Mouse (Mus musculus): Measurements from ENCODE around the gene Naa15. TPM values are rescaled to one million over a fixed set of nuclear protein-coding genes. Genes with fewer than 3 reads are reported as not detected.

Naa15 gene
- polyA plus RNA-seq, 1 experiment from 2014 or later, result 27.9 TPM

GRCm38 (mm10) chr3:51377878-51378664, 36.9 kb upstream of the Naa15 start:
- Histone ChIP-seq H3K9ac (ENCODE audit: low read depth, low read length) (peak overlapping the region; percentile 44; the same call in 1 of the 2 replicates), H3K27ac (ENCODE audit: low read length) (no peak overlapping the region), H3K4me1 (ENCODE audit: control insufficient read depth, insufficient read depth, low read length) (peaks cover 4% of the 10 kb centered on the region; the same call in 1 of the 2 replicates), H3K27me3 (replicated peaks; ENCODE audit: control insufficient read depth, insufficient read depth, low read length) (no peaks in the 10 kb centered on the region), H3K4me2 (ENCODE audit: low read depth, low read length) (peak overlapping the region; percentile 57), H3K36me3 (ENCODE audit: control insufficient read depth, insufficient read depth, low read length) (no peaks in the 10 kb centered on the region), H3K9me3 (ENCODE audit: control insufficient read depth, low read length) (no peaks in the 10 kb centered on the region), H3K4me3 (ENCODE audit: low read length) (peak overlapping the region; percentile 43)
- ATAC-seq, result peak; percentile 57
- 32% methylated on average over 31 of the region's 31 CpGs for WGBS

DNA sequence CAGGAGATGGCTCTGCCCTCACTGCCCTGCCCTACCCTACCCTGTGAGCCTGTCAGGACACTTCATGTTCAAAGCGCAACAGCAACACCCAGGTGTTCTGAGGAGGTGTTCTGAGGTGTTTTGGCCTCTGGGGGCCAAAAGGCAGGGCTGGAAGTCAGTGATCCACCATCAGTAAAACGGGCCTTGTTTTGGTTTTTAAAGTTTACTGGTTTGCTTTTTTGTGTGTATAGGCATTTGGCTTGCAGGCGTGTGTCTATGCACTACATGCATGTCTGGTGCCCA, 36.3 kb upstream of the Naa15 start:
- no peak for ATAC-seq
- Histone ChIP-seq H3K27ac (ENCODE audit: low read length) (no peak overlapping the region), H3K4me1 (ENCODE audit: control insufficient read depth, insufficient read depth, low read length) (peaks cover 4% of the 10 kb centered on the region; the same call in 1 of the 2 replicates), H3K4me2 (ENCODE audit: low read depth, low read length) (peak overlapping the region; percentile 57), H3K9me3 (ENCODE audit: control insufficient read depth, low read length) (no peaks in the 10 kb centered on the region), H3K9ac (ENCODE audit: low read depth, low read length) (peak overlapping the region; percentile 44; the same call in 1 of the 2 replicates), H3K36me3 (ENCODE audit: control insufficient read depth, insufficient read depth, low read length) (no peaks in the 10 kb centered on the region), H3K4me3 (ENCODE audit: low read length) (peak overlapping the region; percentile 43), H3K27me3 (replicated peaks; ENCODE audit: control insufficient read depth, insufficient read depth, low read length) (no peaks in the 10 kb centered on the region)
- WGBS, result 81% methylated on average over 3 of the region's 3 CpGs

- no peak overlapping the region for H3K4me3 ChIP-seq (ENCODE audit: low read length)
- no peaks in the 10 kb centered on the region for H3K9me3 ChIP-seq (ENCODE audit: control insufficient read depth, low read length)
- no peak overlapping the region for H3K4me2 ChIP-seq (ENCODE audit: low read depth, low read length)
- no peak overlapping the region for H3K27ac ChIP-seq (ENCODE audit: low read length)
- peaks cover 4% of the 10 kb centered on the region; the same call in 1 of the 2 replicates for H3K4me1 ChIP-seq (ENCODE audit: control insufficient read depth, insufficient read depth, low read length)
- no peaks in the 10 kb centered on the region for H3K36me3 ChIP-seq (ENCODE audit: control insufficient read depth, insufficient read depth, low read length)
- H3K27me3 ChIP-seq (replicated peaks; ENCODE audit: control insufficient read depth, insufficient read depth, low read length), result no peaks in the 10 kb centered on the region
- no peak overlapping the region for H3K9ac ChIP-seq (ENCODE audit: low read depth, low read length)
- WGBS, result 81% methylated on average over 5 of the region's 5 CpGs
- ATAC-seq, result peak; percentile 9; the same call in 1 of the 2 replicates
Measured at GRCm38 (mm10) chr3:51379786-51380659, 34.9 kb upstream of the Naa15 start.

- H3K27me3 ChIP-seq (replicated peaks; ENCODE audit: control insufficient read depth, insufficient read depth, low read length), result no peaks in the 10 kb centered on the region
- 76% methylated on average over 2 of the region's 5 CpGs for WGBS
Measured at GRCm38 (mm10) chr3:51380660-51381014, 34.3 kb upstream of the Naa15 start.

DNA sequence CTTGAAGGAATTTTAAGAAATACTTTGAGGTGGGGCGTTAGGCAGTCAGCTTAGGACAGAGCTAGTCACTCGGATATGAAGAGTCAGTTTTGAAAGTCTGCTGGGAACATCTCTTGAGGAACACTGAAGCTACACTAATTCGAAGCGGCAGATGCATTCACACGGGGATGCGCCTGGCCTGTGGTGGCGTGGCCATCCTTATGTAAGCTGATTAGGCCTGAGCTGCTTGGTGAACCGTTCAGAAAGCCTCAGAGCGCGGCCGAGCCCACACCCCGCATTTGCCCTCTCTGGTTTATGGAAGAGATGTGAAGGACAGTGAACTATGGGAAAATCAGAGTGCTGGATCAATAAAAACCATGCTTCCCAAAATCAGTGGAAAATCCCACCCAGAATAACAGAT, 31.5 kb upstream of the Naa15 start:
- no peak for ATAC-seq
- peaks cover 2% of the 10 kb centered on the region; the same call in 1 of the 2 replicates for H3K4me1 ChIP-seq (ENCODE audit: control insufficient read depth, insufficient read depth, low read length)
- no peak overlapping the region for H3K4me2 ChIP-seq (ENCODE audit: low read depth, low read length)
- H3K9ac ChIP-seq (ENCODE audit: low read depth, low read length), result no peak overlapping the region
- H3K27ac ChIP-seq (ENCODE audit: low read length), result no peak overlapping the region
- no peak overlapping the region for H3K4me3 ChIP-seq (ENCODE audit: low read length)
- H3K9me3 ChIP-seq (ENCODE audit: control insufficient read depth, low read length), result no peaks in the 10 kb centered on the region
- no peaks in the 10 kb centered on the region for H3K27me3 ChIP-seq (replicated peaks; ENCODE audit: control insufficient read depth, insufficient read depth, low read length)
- H3K36me3 ChIP-seq (ENCODE audit: control insufficient read depth, insufficient read depth, low read length), result no peaks in the 10 kb centered on the region
- 80% methylated on average over 12 of the region's 12 CpGs for WGBS

More at GRCm38 (mm10) chr3:51380660-51381014, 34.3 kb upstream of the Naa15 start:
- ATAC-seq, result no peak
- no peak overlapping the region for H3K9ac ChIP-seq (ENCODE audit: low read depth, low read length)
- H3K36me3 ChIP-seq (ENCODE audit: control insufficient read depth, insufficient read depth, low read length), result no peaks in the 10 kb centered on the region
- no peaks in the 10 kb centered on the region for H3K9me3 ChIP-seq (ENCODE audit: control insufficient read depth, low read length)
- H3K4me2 ChIP-seq (ENCODE audit: low read depth, low read length), result no peak overlapping the region
- H3K4me3 ChIP-seq (ENCODE audit: low read length), result no peak overlapping the region
- peaks cover 4% of the 10 kb centered on the region; the same call in 1 of the 2 replicates for H3K4me1 ChIP-seq (ENCODE audit: control insufficient read depth, insufficient read depth, low read length)
- no peak overlapping the region for H3K27ac ChIP-seq (ENCODE audit: low read length)

GRCm38 (mm10) chr3:51386441-51387133, 28.4 kb upstream of the Naa15 start:
- Histone ChIP-seq H3K4me2 (ENCODE audit: low read depth, low read length) (no peak overlapping the region), H3K27ac (ENCODE audit: low read length) (no peak overlapping the region), H3K4me3 (ENCODE audit: low read length) (no peak overlapping the region), H3K27me3 (replicated peaks; ENCODE audit: control insufficient read depth, insufficient read depth, low read length) (no peaks in the 10 kb centered on the region), H3K4me1 (ENCODE audit: control insufficient read depth, insufficient read depth, low read length) (no peaks in the 10 kb centered on the region; the same call in 1 of the 2 replicates), H3K9me3 (ENCODE audit: control insufficient read depth, low read length) (no peaks in the 10 kb centered on the region), H3K36me3 (ENCODE audit: control insufficient read depth, insufficient read depth, low read length) (no peaks in the 10 kb centered on the region), H3K9ac (ENCODE audit: low read depth, low read length) (no peak overlapping the region)
- ATAC-seq, result no peak
- 52% methylated on average over 12 of the region's 12 CpGs for WGBS

- no peaks in the 10 kb centered on the region for H3K9me3 ChIP-seq (ENCODE audit: control insufficient read depth, low read length)
- ATAC-seq, result no peak
- H3K27ac ChIP-seq (ENCODE audit: low read length), result no peak overlapping the region
- WGBS, result 73% methylated on average over 3 of the region's 3 CpGs
- H3K4me1 ChIP-seq (ENCODE audit: control insufficient read depth, insufficient read depth, low read length), result no peaks in the 10 kb centered on the region; the same call in 1 of the 2 replicates
- no peak overlapping the region for H3K4me2 ChIP-seq (ENCODE audit: low read depth, low read length)
- no peak overlapping the region for H3K4me3 ChIP-seq (ENCODE audit: low read length)
- no peak overlapping the region for H3K9ac ChIP-seq (ENCODE audit: low read depth, low read length)
- no peaks in the 10 kb centered on the region for H3K36me3 ChIP-seq (ENCODE audit: control insufficient read depth, insufficient read depth, low read length)
- no peaks in the 10 kb centered on the region for H3K27me3 ChIP-seq (replicated peaks; ENCODE audit: control insufficient read depth, insufficient read depth, low read length)
Measured at GRCm38 (mm10) chr3:51387134-51387451, 27.9 kb upstream of the Naa15 start.

DNA sequence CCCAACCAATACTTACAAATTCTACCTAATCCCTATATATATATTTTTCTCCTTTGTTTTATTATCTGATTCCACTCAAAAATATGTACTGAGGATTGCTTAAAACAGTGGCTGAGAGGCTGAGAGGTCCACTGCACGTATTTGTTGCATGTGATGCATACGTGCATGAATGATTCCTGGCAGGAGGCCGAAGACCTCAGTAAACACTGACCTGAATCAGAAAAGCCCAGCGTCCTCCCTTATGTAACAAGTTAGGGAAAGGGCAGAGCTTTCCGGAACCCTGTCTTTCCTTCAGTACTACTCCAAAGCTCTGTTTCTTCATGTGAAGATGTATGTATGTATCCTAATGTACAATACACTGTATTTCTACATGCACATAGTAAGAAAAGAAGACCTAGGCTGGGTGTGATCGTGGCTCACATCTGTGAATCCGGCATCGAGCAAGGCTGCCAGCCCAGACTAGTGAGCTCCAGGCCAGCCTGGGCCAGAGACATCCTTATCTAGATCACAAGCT, 27.0 kb upstream of the Naa15 start:
- H3K27ac ChIP-seq (ENCODE audit: low read length), result no peak overlapping the region
- no peaks in the 10 kb centered on the region for H3K36me3 ChIP-seq (ENCODE audit: control insufficient read depth, insufficient read depth, low read length)
- 63% methylated on average over 8 of the region's 8 CpGs for WGBS
- no peaks in the 10 kb centered on the region for H3K27me3 ChIP-seq (replicated peaks; ENCODE audit: control insufficient read depth, insufficient read depth, low read length)
- H3K4me2 ChIP-seq (ENCODE audit: low read depth, low read length), result no peak overlapping the region
- H3K4me3 ChIP-seq (ENCODE audit: low read length), result no peak overlapping the region
- no peaks in the 10 kb centered on the region for H3K9me3 ChIP-seq (ENCODE audit: control insufficient read depth, low read length)
- H3K4me1 ChIP-seq (ENCODE audit: control insufficient read depth, insufficient read depth, low read length), result no peaks in the 10 kb centered on the region; the same call in 1 of the 2 replicates
- H3K9ac ChIP-seq (ENCODE audit: low read depth, low read length), result no peak overlapping the region
- no peak for ATAC-seq

GRCm38 (mm10) chr3:51388904-51389303, 26.0 kb upstream of the Naa15 start:
- no peak overlapping the region for H3K4me3 ChIP-seq (ENCODE audit: low read length)
- 4% methylated on average over 13 of the region's 13 CpGs for WGBS

More at GRCm38 (mm10) chr3:51388904-51389303, 26.0 kb upstream of the Naa15 start:
- H3K4me1 ChIP-seq (ENCODE audit: control insufficient read depth, insufficient read depth, low read length), result no peaks in the 10 kb centered on the region; the same call in 1 of the 2 replicates
- H3K4me2 ChIP-seq (ENCODE audit: low read depth, low read length), result peak overlapping the region; percentile 13
- H3K27me3 ChIP-seq (replicated peaks; ENCODE audit: control insufficient read depth, insufficient read depth, low read length), result no peaks in the 10 kb centered on the region
- H3K27ac ChIP-seq (ENCODE audit: low read length), result no peak overlapping the region
- 0 out of 2 replicates have a peak overlapping the region, but pooled peaks have one; percentile 0 for H3K9ac ChIP-seq (ENCODE audit: low read depth, low read length)
- H3K36me3 ChIP-seq (ENCODE audit: control insufficient read depth, insufficient read depth, low read length), result no peaks in the 10 kb centered on the region
- H3K9me3 ChIP-seq (ENCODE audit: control insufficient read depth, low read length), result no peaks in the 10 kb centered on the region
- peak; percentile 72; the same call in 1 of the 2 replicates for ATAC-seq
